Mouse (Mus musculus) thymus, adult 2 months (tissue): Measurements from ENCODE around the gene Cacng2.

Source experiments
- CTCF ChIP-seq: fragments of 200-500 bp; IDR thresholded peaks from 2 replicates; pipeline ENCODE4 v1.5.1; 2012; ENCODE audit warnings: mild to moderate bottlenecking, control low read depth, low read length, moderate library complexity, borderline replicate concordance; ENCODE audit not compliant: control insufficient read depth, poor library complexity, insufficient read depth; ENCODE audit errors: extremely low read depth
- POLR2A ChIP-seq: fragments of 200-500 bp; IDR thresholded peaks from 2 replicates; pipeline ENCODE4 v1.6.1; 2012; ENCODE audit warnings: mild to moderate bottlenecking, low read length, control low read depth, moderate library complexity; ENCODE audit not compliant: control insufficient read depth, poor library complexity, insufficient read depth; ENCODE audit errors: extremely low read depth

GRCm38 (mm10) chr15:78133389-78133788 is 13.6 kb upstream of the Cacng2 start:
- TF ChIP-seq CTCF, result no peak
- no peak for TF ChIP-seq POLR2A
